Mouse (Mus musculus): ENCODE data around the gene Meaf6. TPM values are rescaled to one million over a fixed set of nuclear protein-coding genes. Genes with fewer than 3 reads are reported as not detected.

The Meaf6 gene
- polyA plus RNA-seq, 1 experiment: 17.5 TPM

DNA sequence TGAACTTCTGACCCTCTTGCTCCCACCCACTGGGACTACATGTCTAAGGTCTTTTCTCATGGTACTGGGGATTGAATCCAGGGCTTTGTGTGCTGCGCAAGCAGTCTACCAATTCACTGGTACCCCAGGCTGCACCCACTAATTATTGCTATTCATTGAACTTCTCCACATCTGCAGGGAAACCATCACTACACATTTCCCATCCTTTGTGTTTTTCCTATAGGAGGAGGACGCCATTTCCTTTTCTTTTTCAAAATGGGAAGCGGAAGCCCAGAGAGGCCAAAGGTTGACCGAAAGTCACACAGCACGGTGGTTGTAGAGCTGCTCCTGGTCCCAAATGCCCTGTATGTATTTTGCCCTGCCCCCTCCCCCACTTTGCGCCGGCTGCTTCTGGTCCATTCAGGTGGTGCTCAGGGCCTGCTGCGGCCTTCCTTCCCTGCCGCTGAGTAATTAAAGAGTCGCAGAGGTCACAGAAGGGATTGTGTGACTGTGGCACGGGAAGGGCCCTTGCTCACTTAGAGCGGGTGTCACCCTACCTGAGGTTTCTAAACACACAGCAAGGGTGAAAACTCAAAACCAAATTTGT lies 51.5 kb downstream of the Meaf6 start:
- Histone ChIP-seq H3K27me3 (replicated peaks; ENCODE audit: control insufficient read depth, insufficient read depth, low read length) (no peaks in the 10 kb centered on the region), H3K27ac (ENCODE audit: insufficient read depth, low read depth, low read length) (no peak overlapping the region), H3K4me3 (ENCODE audit: insufficient read depth, low read depth, low read length) (no peak overlapping the region), H3K4me1 (ENCODE audit: control insufficient read depth, insufficient read depth, low read length) (no peaks in the 10 kb centered on the region), H3K36me3 (ENCODE audit: control insufficient read depth, insufficient read depth, low read length) (no peaks in the 10 kb centered on the region)
- TF ChIP-seq CTCF (conservative IDR thresholded peaks at IDR 0.05; ENCODE audit: insufficient read depth, insufficient read length, low read depth, low read length) (no peak), POLR2A (IDR thresholded peaks at IDR 0.05; ENCODE audit: low read depth, low read length) (no peak)
- DNase-seq: no peak
- WGBS: 68% methylated on average over 12 of the region's 12 CpGs

DNA sequence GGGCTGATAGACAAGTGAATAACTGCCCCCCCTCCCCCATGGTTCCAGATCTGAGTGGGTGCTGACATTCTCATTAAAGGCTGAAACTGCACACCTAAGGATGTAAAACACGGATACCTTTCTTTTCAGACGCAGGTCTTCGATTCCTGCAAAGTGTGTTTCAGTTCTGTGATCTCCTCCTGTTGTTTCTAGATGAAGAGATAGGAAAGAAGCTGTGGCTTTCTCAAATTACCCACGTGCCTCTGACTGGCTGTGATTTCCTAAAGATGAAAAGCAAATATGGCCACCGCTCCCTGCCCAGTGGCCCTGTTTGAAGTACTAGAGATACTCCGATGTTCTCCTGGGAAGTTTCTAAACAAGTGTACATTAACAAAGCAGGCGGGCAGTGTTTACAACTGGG lies 53.4 kb downstream of the Meaf6 start:
- 46% methylated on average over 7 of the region's 7 CpGs for WGBS
- H3K27me3 ChIP-seq (replicated peaks; ENCODE audit: control insufficient read depth, insufficient read depth, low read length): no peaks in the 10 kb centered on the region
- no peaks in the 10 kb centered on the region for H3K4me1 ChIP-seq (ENCODE audit: control insufficient read depth, insufficient read depth, low read length)
- no peak overlapping the region for H3K4me3 ChIP-seq (ENCODE audit: insufficient read depth, low read depth, low read length)
- TF ChIP-seq CTCF (conservative IDR thresholded peaks at IDR 0.05; ENCODE audit: insufficient read depth, insufficient read length, low read depth, low read length): no peak
- no peak for TF ChIP-seq POLR2A (IDR thresholded peaks at IDR 0.05; ENCODE audit: low read depth, low read length)
- DNase-seq: no peak
- no peaks in the 10 kb centered on the region for H3K36me3 ChIP-seq (ENCODE audit: control insufficient read depth, insufficient read depth, low read length)
- H3K27ac ChIP-seq (ENCODE audit: insufficient read depth, low read depth, low read length): no peak overlapping the region

- 73% methylated on average over 5 of the region's 5 CpGs for WGBS
- no peaks in the 10 kb centered on the region for H3K27me3 ChIP-seq (replicated peaks; ENCODE audit: control insufficient read depth, insufficient read depth, low read length)
- H3K27ac ChIP-seq (ENCODE audit: insufficient read depth, low read depth, low read length): no peak overlapping the region
- no peaks in the 10 kb centered on the region for H3K4me1 ChIP-seq (ENCODE audit: control insufficient read depth, insufficient read depth, low read length)
- no peaks in the 10 kb centered on the region for H3K36me3 ChIP-seq (ENCODE audit: control insufficient read depth, insufficient read depth, low read length)
- H3K4me3 ChIP-seq (ENCODE audit: insufficient read depth, low read depth, low read length): no peak overlapping the region
- no peak for DNase-seq
- no peak for TF ChIP-seq POLR2A (IDR thresholded peaks at IDR 0.05; ENCODE audit: low read depth, low read length)
These were observed 59.3 kb downstream of the Meaf6 start for GRCm38 (mm10) chr4:125144211-125144610.

DNA sequence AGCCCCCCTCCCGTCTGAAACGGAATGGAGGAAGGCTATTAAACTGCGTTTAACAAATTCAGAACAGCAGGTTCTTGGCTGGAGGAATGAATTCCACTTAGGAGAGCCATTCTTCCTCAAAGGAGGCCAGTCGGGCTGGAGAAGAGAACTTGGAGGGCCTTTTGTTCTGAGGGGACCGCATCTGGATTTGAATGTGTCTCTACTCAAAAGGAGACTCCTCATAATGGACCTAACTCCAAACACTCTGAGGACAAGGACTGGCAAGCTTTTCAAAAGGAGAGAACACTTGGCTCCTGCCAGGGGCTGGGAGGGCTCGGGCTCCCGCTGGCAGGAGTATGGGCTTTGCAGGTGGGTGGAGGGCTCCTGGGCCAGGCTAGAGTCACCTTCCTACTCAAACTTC lies 59.7 kb downstream of the Meaf6 start:
- Histone ChIP-seq H3K27me3 (replicated peaks; ENCODE audit: control insufficient read depth, insufficient read depth, low read length) (no peaks in the 10 kb centered on the region), H3K4me3 (ENCODE audit: insufficient read depth, low read depth, low read length) (no peak overlapping the region), H3K27ac (ENCODE audit: insufficient read depth, low read depth, low read length) (no peak overlapping the region), H3K36me3 (ENCODE audit: control insufficient read depth, insufficient read depth, low read length) (no peaks in the 10 kb centered on the region), H3K4me1 (ENCODE audit: control insufficient read depth, insufficient read depth, low read length) (no peaks in the 10 kb centered on the region)
- 41% methylated on average over 7 of the region's 7 CpGs for WGBS
- no peak for DNase-seq
- TF ChIP-seq CTCF (conservative IDR thresholded peaks at IDR 0.05; ENCODE audit: insufficient read depth, insufficient read length, low read depth, low read length): no peak
- TF ChIP-seq POLR2A (IDR thresholded peaks at IDR 0.05; ENCODE audit: low read depth, low read length): no peak

GRCm38 (mm10) chr4:125145213-125145612 lies 60.3 kb downstream of the Meaf6 start:
- Histone ChIP-seq H3K36me3 (ENCODE audit: control insufficient read depth, insufficient read depth, low read length) (no peaks in the 10 kb centered on the region), H3K4me3 (ENCODE audit: insufficient read depth, low read depth, low read length) (no peak overlapping the region), H3K27me3 (replicated peaks; ENCODE audit: control insufficient read depth, insufficient read depth, low read length) (no peaks in the 10 kb centered on the region), H3K27ac (ENCODE audit: insufficient read depth, low read depth, low read length) (no peak overlapping the region), H3K4me1 (ENCODE audit: control insufficient read depth, insufficient read depth, low read length) (no peaks in the 10 kb centered on the region)
- WGBS: 31% methylated on average over 10 of the region's 10 CpGs
- no peak for TF ChIP-seq POLR2A (IDR thresholded peaks at IDR 0.05; ENCODE audit: low read depth, low read length)
- no peak for TF ChIP-seq CTCF (conservative IDR thresholded peaks at IDR 0.05; ENCODE audit: insufficient read depth, insufficient read length, low read depth, low read length)
- DNase-seq: peak; percentile 12

- no peak overlapping the region for H3K4me3 ChIP-seq (ENCODE audit: insufficient read depth, low read depth, low read length)
- no peaks in the 10 kb centered on the region for H3K36me3 ChIP-seq (ENCODE audit: control insufficient read depth, insufficient read depth, low read length)
- H3K4me1 ChIP-seq (ENCODE audit: control insufficient read depth, insufficient read depth, low read length): no peaks in the 10 kb centered on the region
- 93% methylated on average over 4 of the region's 4 CpGs for WGBS
- no peak overlapping the region for H3K27ac ChIP-seq (ENCODE audit: insufficient read depth, low read depth, low read length)
- no peaks in the 10 kb centered on the region for H3K27me3 ChIP-seq (replicated peaks; ENCODE audit: control insufficient read depth, insufficient read depth, low read length)
- no peak for TF ChIP-seq POLR2A (IDR thresholded peaks at IDR 0.05; ENCODE audit: low read depth, low read length)
- TF ChIP-seq CTCF (conservative IDR thresholded peaks at IDR 0.05; ENCODE audit: insufficient read depth, insufficient read length, low read depth, low read length): no peak
- no peak for DNase-seq
These were observed 63.0 kb downstream of the Meaf6 start for GRCm38 (mm10) chr4:125147970-125148369.

- TF ChIP-seq POLR2A (IDR thresholded peaks at IDR 0.05; ENCODE audit: low read depth, low read length): no peak
- no peak for TF ChIP-seq CTCF (conservative IDR thresholded peaks at IDR 0.05; ENCODE audit: insufficient read depth, insufficient read length, low read depth, low read length)
- 40% methylated on average over 5 of the region's 5 CpGs for WGBS
- H3K4me1 ChIP-seq (ENCODE audit: control insufficient read depth, insufficient read depth, low read length): no peaks in the 10 kb centered on the region
These were observed 64.5 kb downstream of the Meaf6 start for GRCm38 (mm10) chr4:125149460-125149859.

More at GRCm38 (mm10) chr4:125149460-125149859, 64.5 kb downstream of the Meaf6 start:
- no peak overlapping the region for H3K4me3 ChIP-seq (ENCODE audit: insufficient read depth, low read depth, low read length)
- no peak overlapping the region for H3K27ac ChIP-seq (ENCODE audit: insufficient read depth, low read depth, low read length)
- H3K27me3 ChIP-seq (replicated peaks; ENCODE audit: control insufficient read depth, insufficient read depth, low read length): no peaks in the 10 kb centered on the region
- no peak for DNase-seq
- no peaks in the 10 kb centered on the region for H3K36me3 ChIP-seq (ENCODE audit: control insufficient read depth, insufficient read depth, low read length)
